Mouse (Mus musculus) intestine, embryonic 16.5 days (tissue): ENCODE data around the gene 4931406C07Rik. TPM values are rescaled to one million over a fixed set of nuclear protein-coding genes. Genes with fewer than 3 reads are reported as not detected.
A peak's percentile ranks its signal among the peaks of the same experiment; 100 is the strongest.

ENCODE experiments used
- ATAC-seq: fragments of 200-750 bp; cut with Nextera tagmentation; 2 replicates; pipeline ENCODE4 v1.8.0; 2017; ENCODE audit warnings: moderate TSS enrichment, moderate library complexity
- H3K27ac ChIP-seq: fragments of 300-500 bp; sonication (generic); 2 replicates; pipeline ENCODE4 v1.5.1; 2014; ENCODE audit warnings: mild to moderate bottlenecking, low read length
- H3K27me3 ChIP-seq: fragments of 300-500 bp; sonication (generic); replicated peaks from 2 replicates; pipeline ENCODE4 v1.6.1; 2014; ENCODE audit warnings: low read length, control low read depth, mixed read lengths; ENCODE audit not compliant: control insufficient read depth, insufficient read depth
- H3K36me3 ChIP-seq: fragments of 300-500 bp; sonication (generic); 2 replicates; pipeline ENCODE4 v1.6.1; 2014; ENCODE audit warnings: low read length, control low read depth; ENCODE audit not compliant: control insufficient read depth, insufficient read depth
- H3K4me1 ChIP-seq: fragments of 300-500 bp; sonication (generic); 2 replicates; pipeline ENCODE4 v1.6.1; 2014; ENCODE audit warnings: low read length, control low read depth, mixed read lengths; ENCODE audit not compliant: control insufficient read depth, insufficient read depth
- H3K4me2 ChIP-seq: fragments of 300-500 bp; sonication (generic); 2 replicates; pipeline ENCODE4 v1.6.1; 2014; ENCODE audit warnings: low read depth, low read length, control low read depth
- H3K4me3 ChIP-seq: fragments of 300-500 bp; sonication (generic); 2 replicates; pipeline ENCODE4 v1.5.1; 2014; ENCODE audit warnings: mild to moderate bottlenecking, low read length
- H3K9ac ChIP-seq: fragments of 300-500 bp; sonication (generic); 2 replicates; pipeline ENCODE4 v1.6.1; 2014; ENCODE audit warnings: low read depth, low read length
- H3K9me3 ChIP-seq: fragments of 300-500 bp; sonication (generic); 2 replicates; pipeline ENCODE4 v1.6.1; 2016; ENCODE audit warnings: low read length, control low read depth; ENCODE audit not compliant: control insufficient read depth
- WGBS: fragments of 180-500 bp; shearing (Covaris S2); extraction: QIAGEN DNeasy Blood & Tissue Kit; methylation state at CpG from one replicate; pipeline ENCODE4 v1.1.7; 2014; 5-methylcytosine and 5-hydroxymethylcytosine counted together
- polyA plus RNA-seq: library from polyadenylated mRNA; unstranded; fragments of >200 nt; fragmentation: Nextera tagmentation; extraction: Ambion mirVana; gene quantifications from 2 replicates; pipeline ENCODE4 v1.2.1, GENCODE M21; 2015

4931406C07Rik gene
- polyA plus RNA-seq, 1 experiment from 2014 or later = 8.5 TPM

DNA sequence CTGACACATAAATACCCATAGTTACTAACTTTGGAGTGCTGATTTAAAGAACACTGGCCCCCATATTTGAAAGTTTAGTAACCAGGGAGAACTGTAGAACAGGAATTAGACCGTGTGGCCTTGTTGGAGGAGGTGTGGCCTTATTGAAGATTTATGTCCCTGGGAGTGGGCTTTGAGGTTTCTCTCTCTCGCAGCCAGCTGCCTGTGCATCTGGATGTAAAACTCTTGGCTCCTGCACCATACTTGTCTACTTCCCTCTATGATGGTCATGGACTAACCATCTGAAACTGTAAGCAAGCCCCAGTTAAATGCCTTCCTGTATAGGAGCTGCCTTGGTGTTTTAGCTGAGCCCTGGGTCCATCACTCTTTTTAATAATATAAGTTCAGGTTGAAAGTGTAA, 7.8 kb downstream of the 4931406C07Rik start:
- Histone ChIP-seq H3K9ac (no peak overlapping the region), H3K4me2 (no peak overlapping the region), H3K36me3 (no peaks in the 10 kb centered on the region), H3K27me3 (no peaks in the 10 kb centered on the region), H3K4me1 (peaks cover 7% of the 10 kb centered on the region), H3K27ac (no peak overlapping the region), H3K9me3 (no peaks in the 10 kb centered on the region), H3K4me3 (no peak overlapping the region)
- WGBS = 13% methylated on average over 2 of the region's 2 CpGs
- ATAC-seq = no peak

DNA sequence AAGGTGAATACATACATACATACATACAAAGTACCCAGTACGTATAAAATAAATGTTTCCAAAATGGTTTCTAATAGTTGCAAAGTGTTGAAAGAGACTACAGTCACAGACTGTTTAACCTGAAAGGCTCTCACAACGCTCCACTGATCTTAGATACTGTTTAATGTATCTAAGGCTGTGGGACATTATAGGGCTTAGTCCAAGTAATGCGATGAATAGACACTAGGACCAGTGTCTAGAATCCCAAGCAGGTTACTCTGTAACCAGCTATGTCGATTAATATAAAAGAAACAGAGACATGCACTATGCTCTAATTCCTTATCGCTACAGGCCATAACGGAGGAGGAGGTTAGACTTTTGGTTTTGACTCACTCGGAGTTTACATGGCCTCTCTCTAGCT, 9.1 kb downstream of the 4931406C07Rik start:
- ATAC-seq = no peak
- no peaks in the 10 kb centered on the region for H3K36me3 ChIP-seq
- no peak overlapping the region for H3K4me3 ChIP-seq
- H3K27ac ChIP-seq = no peak overlapping the region
- H3K4me2 ChIP-seq = no peak overlapping the region
- peaks cover 7% of the 10 kb centered on the region for H3K4me1 ChIP-seq
- WGBS = 86% methylated on average over 7 of the region's 7 CpGs
- no peaks in the 10 kb centered on the region for H3K9me3 ChIP-seq
- no peaks in the 10 kb centered on the region for H3K27me3 ChIP-seq
- H3K9ac ChIP-seq = no peak overlapping the region

DNA sequence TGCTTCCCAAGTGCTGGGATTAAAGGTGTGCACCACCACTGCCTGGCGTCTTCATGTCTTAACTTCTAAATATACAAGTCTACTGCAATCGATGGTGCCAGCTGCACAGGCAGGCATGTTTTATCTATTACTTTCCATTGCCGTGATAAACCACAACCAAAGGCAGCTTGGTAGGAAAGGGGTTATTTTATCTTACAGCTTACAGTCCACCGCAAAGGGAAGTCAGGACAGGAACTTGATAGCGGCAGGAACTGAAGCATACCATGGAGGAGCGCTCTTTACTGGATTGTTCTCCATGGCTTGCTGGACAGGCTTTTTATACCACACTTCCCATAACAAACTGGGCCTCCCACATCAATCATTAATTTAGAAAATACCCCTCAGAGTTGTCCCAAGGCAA, 17.0 kb downstream of the 4931406C07Rik start:
- no peak for ATAC-seq

DNA sequence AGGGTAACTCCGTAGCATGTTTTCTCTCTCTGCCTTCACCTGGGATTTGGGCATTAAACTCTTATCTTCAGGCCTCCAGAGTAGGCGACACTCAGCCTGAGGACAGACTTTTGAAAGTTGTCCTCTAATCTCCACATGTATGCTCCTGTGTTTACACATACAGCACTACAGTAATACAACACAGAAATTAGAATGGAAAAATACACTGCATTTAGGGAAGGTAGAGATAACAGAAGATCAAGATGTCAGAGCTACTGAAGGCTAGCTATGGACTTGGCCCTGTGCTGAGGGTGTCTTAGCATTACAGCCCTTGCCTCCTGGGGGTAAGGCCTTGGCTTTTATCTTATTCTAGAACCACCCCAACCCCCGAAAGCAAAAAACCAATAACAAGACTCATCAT, 17.8 kb downstream of the 4931406C07Rik start:
- no peak for ATAC-seq

More for the DNA sequence above, 17.0 kb downstream of the 4931406C07Rik start:
- H3K27ac ChIP-seq = no peak overlapping the region
- H3K9ac ChIP-seq = no peak overlapping the region
- no peak overlapping the region for H3K4me3 ChIP-seq
- 85% methylated on average over 6 of the region's 6 CpGs for WGBS
- H3K36me3 ChIP-seq = no peaks in the 10 kb centered on the region
- H3K9me3 ChIP-seq = no peaks in the 10 kb centered on the region
- no peaks in the 10 kb centered on the region for H3K27me3 ChIP-seq
- H3K4me1 ChIP-seq = no peaks in the 10 kb centered on the region
- no peak overlapping the region for H3K4me2 ChIP-seq

DNA sequence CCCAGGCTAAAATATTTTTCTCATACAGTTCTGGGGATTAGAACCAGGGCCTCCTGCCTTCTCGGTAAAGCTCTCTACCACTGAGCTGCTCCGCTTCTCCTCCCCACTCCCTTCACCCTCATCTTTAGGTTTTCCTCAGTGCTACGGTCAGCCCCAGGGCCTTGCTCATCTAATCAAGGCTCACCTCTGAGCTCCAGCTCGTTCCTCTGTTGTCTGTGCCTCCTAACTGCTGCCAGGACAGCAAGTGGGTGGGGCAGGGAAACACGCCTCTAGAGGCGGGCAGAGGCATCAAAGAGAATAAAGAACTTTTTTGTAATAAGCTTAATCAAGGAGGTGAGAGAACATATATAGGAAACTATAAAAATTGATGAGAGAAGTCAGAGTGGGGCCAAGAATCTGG, 18.4 kb downstream of the 4931406C07Rik start:
- no peak overlapping the region for H3K4me3 ChIP-seq
- no peaks in the 10 kb centered on the region for H3K4me1 ChIP-seq
- no peak for ATAC-seq
- 63% methylated on average over 6 of the region's 6 CpGs for WGBS
- H3K9ac ChIP-seq = no peak overlapping the region
- H3K36me3 ChIP-seq = no peaks in the 10 kb centered on the region
- H3K27me3 ChIP-seq = no peaks in the 10 kb centered on the region
- H3K27ac ChIP-seq = no peak overlapping the region
- no peaks in the 10 kb centered on the region for H3K9me3 ChIP-seq
- H3K4me2 ChIP-seq = no peak overlapping the region

More for the DNA sequence above, 17.8 kb downstream of the 4931406C07Rik start:
- Histone ChIP-seq H3K9ac (no peak overlapping the region), H3K4me1 (no peaks in the 10 kb centered on the region), H3K27me3 (no peaks in the 10 kb centered on the region), H3K36me3 (no peaks in the 10 kb centered on the region), H3K4me3 (no peak overlapping the region), H3K9me3 (no peaks in the 10 kb centered on the region), H3K4me2 (no peak overlapping the region), H3K27ac (no peak overlapping the region)
- WGBS = 87% methylated on average over 3 of the region's 3 CpGs

DNA sequence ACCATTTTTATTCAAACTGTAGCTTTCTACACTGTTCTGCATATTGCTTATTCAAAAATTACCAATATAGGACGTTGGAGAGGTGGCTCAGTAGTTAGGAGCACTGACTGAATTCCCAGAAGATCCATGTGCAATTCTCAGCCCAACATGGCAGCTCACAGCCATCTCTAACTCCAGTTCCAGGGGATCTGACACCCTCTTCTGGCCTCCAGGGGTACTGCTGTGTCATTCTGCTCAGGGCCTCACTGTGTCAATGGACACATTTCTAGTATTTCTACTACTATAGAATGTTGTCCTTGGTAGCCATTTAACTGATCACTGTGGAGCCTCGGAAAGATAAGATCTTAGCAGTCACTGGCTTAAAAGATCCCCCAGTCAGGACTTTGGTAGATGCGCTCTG, 20.8 kb downstream of the 4931406C07Rik start:
- H3K9ac ChIP-seq = no peak overlapping the region
- no peak overlapping the region for H3K27ac ChIP-seq
- H3K4me2 ChIP-seq = no peak overlapping the region
- H3K27me3 ChIP-seq = no peaks in the 10 kb centered on the region
- H3K9me3 ChIP-seq = no peaks in the 10 kb centered on the region
- no peak for ATAC-seq
- H3K4me3 ChIP-seq = no peak overlapping the region
- WGBS = 64% methylated on average over 3 of the region's 3 CpGs
- no peaks in the 10 kb centered on the region for H3K36me3 ChIP-seq
- peaks cover 4% of the 10 kb centered on the region; the same call in 1 of the 2 replicates for H3K4me1 ChIP-seq

DNA sequence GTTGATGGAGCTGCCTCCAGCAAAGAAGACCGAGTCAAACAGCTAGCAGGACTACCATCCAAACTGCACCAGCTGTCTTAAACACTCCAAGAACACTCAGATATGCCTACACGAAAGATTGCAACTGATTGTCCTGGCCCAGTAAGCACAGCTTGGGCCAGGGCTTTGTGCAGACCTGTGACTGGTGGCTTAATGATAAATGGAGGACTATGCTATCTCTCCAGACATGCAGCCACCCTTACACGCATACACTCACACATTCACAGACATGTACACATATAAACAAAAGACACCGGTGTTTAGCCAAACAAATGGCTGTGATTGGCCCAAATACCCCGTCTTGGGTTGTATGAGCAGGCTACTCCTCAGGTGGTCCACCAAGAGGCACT, 25.8 kb downstream of the 4931406C07Rik start:
- ATAC-seq = peak; percentile 12
- Histone ChIP-seq H3K4me3 (peak overlapping the region; percentile 94), H3K36me3 (peaks cover 4% of the 10 kb centered on the region; the same call in 1 of the 2 replicates), H3K27ac (peak overlapping the region; percentile 14), H3K27me3 (no peaks in the 10 kb centered on the region), H3K9me3 (no peaks in the 10 kb centered on the region), H3K9ac (peak overlapping the region; percentile 98), H3K4me2 (peak overlapping the region; percentile 61), H3K4me1 (peaks cover 8% of the 10 kb centered on the region)
- 47% methylated on average over 5 of the region's 5 CpGs for WGBS

DNA sequence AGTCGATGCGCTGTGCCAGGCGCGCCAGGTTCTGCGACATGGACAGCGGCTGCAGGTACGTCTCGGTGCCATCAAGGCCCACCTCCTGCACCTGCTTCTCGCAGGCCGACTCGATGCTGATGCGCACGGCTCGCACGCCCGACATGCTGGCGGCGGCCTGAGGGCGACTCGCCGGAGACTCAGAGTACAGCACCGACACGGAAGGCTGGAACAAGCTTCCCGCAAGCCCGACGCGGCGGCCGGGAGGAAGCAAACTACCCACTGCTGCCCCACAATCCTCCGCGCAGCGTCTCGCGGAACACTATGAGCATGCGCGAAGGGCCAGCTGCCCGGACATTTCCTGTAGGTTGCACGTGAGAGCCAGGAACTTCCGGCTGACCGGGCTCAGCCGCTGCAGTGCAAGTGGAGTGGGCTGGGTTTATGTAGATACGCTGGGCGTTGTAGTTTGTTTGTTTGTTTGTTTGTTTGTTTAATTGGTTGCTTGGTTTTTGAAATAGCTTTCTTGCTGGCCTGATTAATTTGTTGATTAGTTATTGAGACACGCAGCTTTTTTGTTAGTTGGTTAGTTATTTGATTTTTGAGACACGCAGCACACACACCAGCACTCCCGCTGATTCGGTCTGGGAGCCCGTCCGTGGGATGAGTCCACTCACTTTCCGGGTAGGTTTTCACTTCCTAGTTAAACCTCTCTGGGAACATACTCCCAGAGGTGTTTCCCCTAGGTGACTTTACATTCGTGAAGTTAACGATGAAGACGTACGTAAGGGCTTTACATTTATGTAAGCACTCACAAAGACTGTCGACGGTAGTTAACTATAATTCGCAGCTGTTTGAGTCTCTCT, 26.4 kb downstream of the 4931406C07Rik start, which contains the start of gene Med17:
Med17 (minus strand) TSS at position 283 of the 842 bp plus-strand sequence.
- peaks cover 8% of the 10 kb centered on the region for H3K4me1 ChIP-seq
- WGBS = under 1% methylated on average over 57 of the region's 57 CpGs
- ATAC-seq = peak; percentile 99
- H3K4me3 ChIP-seq = peak within 1 kb of the TSS; percentile 94
- no peaks in the 10 kb centered on the region for H3K9me3 ChIP-seq
- peak within 1 kb of the TSS; percentile 61 for H3K4me2 ChIP-seq
- no peaks in the 10 kb centered on the region for H3K27me3 ChIP-seq
- peak within 1 kb of the TSS; percentile 98 for H3K9ac ChIP-seq
- H3K36me3 ChIP-seq = peaks cover 7% of the 10 kb centered on the region; the same call in 1 of the 2 replicates
- H3K27ac ChIP-seq = peak within 1 kb of the TSS; percentile 94

DNA sequence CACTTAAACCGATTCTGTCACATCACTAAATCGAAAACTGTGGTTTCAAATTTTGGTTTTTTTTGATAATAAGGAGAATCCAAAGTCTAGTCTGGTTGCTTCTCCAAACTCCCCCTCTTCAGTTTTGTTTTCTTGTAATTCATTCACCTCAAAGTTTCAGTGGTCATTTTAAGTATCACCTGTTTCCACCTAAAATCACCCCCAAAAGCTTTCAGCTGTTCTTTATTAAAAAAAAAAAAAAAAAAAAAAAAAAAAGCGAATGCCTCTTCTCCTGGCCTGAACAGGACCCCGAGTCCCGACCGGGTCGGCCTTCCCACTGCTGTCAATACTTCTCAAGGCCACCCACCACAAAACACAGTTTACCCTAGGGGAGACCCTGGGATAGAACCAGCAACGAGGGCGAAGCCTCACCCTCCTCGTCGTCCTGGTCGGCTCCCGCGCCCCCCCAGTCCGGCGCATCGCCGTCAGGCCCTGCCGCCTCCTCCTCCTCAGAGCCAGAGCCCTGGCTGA, 27.1 kb downstream of the 4931406C07Rik start:
- peaks cover 7% of the 10 kb centered on the region; the same call in 1 of the 2 replicates for H3K36me3 ChIP-seq
- peak overlapping the region; percentile 94 for H3K27ac ChIP-seq
- peak overlapping the region; percentile 54 for H3K4me2 ChIP-seq
- no peaks in the 10 kb centered on the region for H3K9me3 ChIP-seq
- H3K9ac ChIP-seq = peak overlapping the region; percentile 98
- WGBS = 8% methylated on average over 19 of the region's 19 CpGs
- ATAC-seq = no peak
- peak overlapping the region; percentile 94 for H3K4me3 ChIP-seq
- H3K27me3 ChIP-seq = no peaks in the 10 kb centered on the region
- peaks cover 8% of the 10 kb centered on the region for H3K4me1 ChIP-seq
